Mouse (Mus musculus) c-Kit-positive CD71-positive TER-119-negative erythroid progenitor cells, embryonic 14.5 days (primary cell): ENCODE measurements around the gene Unc79.

Experiments
- DNase-seq: peaks from one replicate; pipeline ENCODE4 v3.0.0-alpha.2; 2013; ENCODE audit warnings: low read depth

The Unc79 gene

GRCm38 (mm10) chr12:103041401-103041800, 92.7 kb downstream of the Unc79 start:
- no peak for DNase-seq

GRCm38 (mm10) chr12:103042711-103043110, 94.1 kb downstream of the Unc79 start:
- no peak for DNase-seq

GRCm38 (mm10) chr12:103044422-103044821, 95.8 kb downstream of the Unc79 start:
- DNase-seq, result no peak

- DNase-seq, result no peak
Measured at GRCm38 (mm10) chr12:103049865-103050264, 101.2 kb downstream of the Unc79 start.

- no peak for DNase-seq
Measured at GRCm38 (mm10) chr12:103059321-103060053, 110.8 kb downstream of the Unc79 start.

GRCm38 (mm10) chr12:103060791-103061190, 112.1 kb downstream of the Unc79 start:
- no peak for DNase-seq

- DNase-seq, result no peak
Measured at GRCm38 (mm10) chr12:103062133-103062532, 113.5 kb downstream of the Unc79 start.

GRCm38 (mm10) chr12:103064944-103065343, 116.3 kb downstream of the Unc79 start:
- DNase-seq, result peak; percentile 7

- no peak for DNase-seq
Measured at GRCm38 (mm10) chr12:103068161-103068560, 119.5 kb downstream of the Unc79 start.

- no peak for DNase-seq
Measured at GRCm38 (mm10) chr12:103069565-103069964, 120.9 kb downstream of the Unc79 start.

GRCm38 (mm10) chr12:103073953-103074352, 125.3 kb downstream of the Unc79 start:
- DNase-seq, result no peak

GRCm38 (mm10) chr12:103078751-103079150, 130.1 kb downstream of the Unc79 start:
- no peak for DNase-seq

- DNase-seq, result no peak
Measured at GRCm38 (mm10) chr12:103080055-103080454, 131.4 kb downstream of the Unc79 start.

GRCm38 (mm10) chr12:103091831-103092230, 143.2 kb downstream of the Unc79 start:
- DNase-seq, result no peak

- DNase-seq, result no peak
Measured at GRCm38 (mm10) chr12:103095160-103095559, 146.5 kb downstream of the Unc79 start.

GRCm38 (mm10) chr12:103099185-103099584, 150.5 kb downstream of the Unc79 start:
- DNase-seq, result no peak

GRCm38 (mm10) chr12:103100088-103100487, 151.4 kb downstream of the Unc79 start:
- DNase-seq, result no peak

GRCm38 (mm10) chr12:103103041-103103440, 154.4 kb downstream of the Unc79 start:
- DNase-seq, result no peak

GRCm38 (mm10) chr12:103103601-103104000, 154.9 kb downstream of the Unc79 start:
- DNase-seq, result no peak

- no peak for DNase-seq
Measured at GRCm38 (mm10) chr12:103109301-103109700, 160.6 kb downstream of the Unc79 start.

- DNase-seq, result no peak
Measured at GRCm38 (mm10) chr12:103116639-103117038, 168.0 kb downstream of the Unc79 start.

GRCm38 (mm10) chr12:103117517-103118193, 169.0 kb downstream of the Unc79 start:
- no peak for DNase-seq

- no peak for DNase-seq
Measured at GRCm38 (mm10) chr12:103121928-103122327, 173.3 kb downstream of the Unc79 start.

GRCm38 (mm10) chr12:103123861-103124260, 175.2 kb downstream of the Unc79 start:
- no peak for DNase-seq
